Mouse (Mus musculus) G1E (cell line): Measurements from ENCODE around the gene Whrn. TPM values are rescaled to one million over a fixed set of nuclear protein-coding genes. Genes with fewer than 3 reads are reported as not detected.

Experiments
- ATAC-seq: 2 replicates; pipeline ENCODE4 v1.8.0; 2016; ENCODE audit warnings: mild to moderate bottlenecking; ENCODE audit not compliant: insufficient number of reproducible peaks, poor library complexity, low FRiP score, severe bottlenecking; ENCODE audit errors: extremely low read depth
- DNase-seq: peaks from one replicate; pipeline ENCODE4 v3.0.0; 2012; ENCODE audit warnings: low spot score
- H3K27me3 ChIP-seq: 2 replicates; pipeline ENCODE4 v1.6.1; 2012; ENCODE audit warnings: mild to moderate bottlenecking, low read length, inconsistent platforms; ENCODE audit not compliant: insufficient read depth
- H3K36me3 ChIP-seq: replicated peaks from 2 replicates; pipeline ENCODE3; 2012; ENCODE audit warnings: mild to moderate bottlenecking, inconsistent platforms
- H3K4me1 ChIP-seq: 2 replicates; pipeline ENCODE4 v1.6.1; 2012; ENCODE audit warnings: low read depth, low read length, inconsistent platforms, mixed read lengths; ENCODE audit not compliant: insufficient read depth
- H3K4me3 ChIP-seq: 2 replicates; pipeline ENCODE4 v1.5.1; 2012; ENCODE audit warnings: low read depth, mild to moderate bottlenecking, inconsistent platforms, low read length, moderate library complexity, mixed read lengths
- H3K9me3 ChIP-seq: replicated peaks from 2 replicates; pipeline ENCODE4 v1.6.1; 2012; ENCODE audit warnings: inconsistent platforms
- CTCF ChIP-seq: IDR thresholded peaks from 2 replicates; pipeline ENCODE4 v1.5.1; 2012; ENCODE audit warnings: low read depth, low read length, inconsistent platforms, mixed read lengths
- GATA1 ChIP-seq: IDR thresholded peaks from 2 replicates; pipeline ENCODE4 v1.6.1; 2012; ENCODE audit warnings: borderline replicate concordance, low read length, inconsistent platforms, mixed read lengths
- GATA2 ChIP-seq: IDR thresholded peaks from 2 replicates; pipeline ENCODE4 v1.6.1; 2012; ENCODE audit warnings: low read depth, low read length, inconsistent platforms, borderline replicate concordance
- POLR2AphosphoS5 ChIP-seq: IDR thresholded peaks from 2 replicates; pipeline ENCODE4 v1.6.1; 2012; ENCODE audit warnings: low read depth, low read length, inconsistent platforms; ENCODE audit not compliant: insufficient replicate concordance
- TAL1 ChIP-seq: conservative IDR thresholded peaks from 2 replicates; pipeline ENCODE4 v1.6.1; 2012; ENCODE audit warnings: low read depth, low read length, inconsistent platforms, mixed read lengths
- polyA plus RNA-seq: library from polyadenylated mRNA; stranded (reverse); fragments of >175 nt; gene quantifications from 2 replicates; pipeline ENCODE4 v1.2.3, GENCODE M21; 2012
- total RNA-seq, 2 experiments: library from RNA; stranded (forward) in 1 of 2; stranded (reverse) in 1 of 2; fragments of 200-1000 nt in 1 of 2; fragments of >200 nt in 1 of 2; fragmentation: Nextera tagmentation in 1 of 2; gene quantifications; 2 replicates each; pipeline ENCODE4 v1.2.3; 2014 to 2017

Whrn gene
- total and polyA plus RNA-seq, 3 experiments, result 0.38 TPM; not detected in 2

GRCm38 (mm10) chr4:63409908-63410582 lies 85.7 kb downstream of the Whrn start:
- no peaks in the 10 kb centered on the region for H3K27me3 ChIP-seq
- H3K9me3 ChIP-seq, result peaks cover 78% of the 10 kb centered on the region
- H3K36me3 ChIP-seq, result no peaks in the 10 kb centered on the region
- DNase-seq (no peak), ATAC-seq (no peak)
- TF ChIP-seq GATA1, result no peak
- no peak for TF ChIP-seq TAL1
- no peak for TF ChIP-seq CTCF
- no peak for TF ChIP-seq GATA2
- no peak for TF ChIP-seq POLR2AphosphoS5
- H3K4me1 ChIP-seq, result no peaks in the 10 kb centered on the region
- H3K4me3 ChIP-seq, result no peak overlapping the region; the same call in 1 of the 2 replicates

DNA sequence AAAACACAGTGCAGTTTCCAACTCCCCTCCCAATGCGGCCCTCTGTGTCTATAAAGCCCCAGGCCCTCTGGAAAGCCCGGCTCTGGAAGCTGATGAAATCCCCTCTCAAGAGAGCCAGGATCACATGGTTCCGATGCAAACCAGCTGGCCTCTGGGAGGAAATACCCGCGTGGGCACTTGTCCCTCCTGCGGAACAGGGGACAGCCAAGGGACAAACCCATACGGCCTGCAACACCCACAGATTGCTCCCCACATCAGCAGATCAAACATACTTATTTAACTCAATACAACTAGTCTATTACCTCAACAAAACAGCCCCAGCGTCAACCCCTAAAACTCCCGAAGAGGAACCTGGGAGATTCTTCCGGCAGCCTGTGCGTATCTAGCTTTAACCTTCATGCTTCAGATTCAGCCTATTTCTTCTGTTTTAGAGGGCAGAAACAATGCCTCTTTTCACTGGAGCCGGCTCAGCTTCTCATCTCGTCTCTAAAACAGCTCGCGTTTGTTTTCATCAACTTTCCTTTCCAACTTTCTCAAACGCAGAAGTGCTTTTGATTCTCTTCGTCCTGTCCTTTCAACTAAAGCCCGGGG lies 86.4 kb downstream of the Whrn start:
- Histone ChIP-seq H3K4me3 (no peak overlapping the region), H3K4me1 (no peaks in the 10 kb centered on the region), H3K36me3 (no peaks in the 10 kb centered on the region), H3K27me3 (no peaks in the 10 kb centered on the region), H3K9me3 (peaks cover 79% of the 10 kb centered on the region)
- no peak for ATAC-seq
- DNase-seq, result no peak
- TF ChIP-seq TAL1 (no peak), GATA1 (no peak), CTCF (no peak)

GRCm38 (mm10) chr4:63408649-63409048 lies 87.1 kb downstream of the Whrn start:
- no peak for ATAC-seq
- Histone ChIP-seq H3K4me3 (no peak overlapping the region), H3K27me3 (no peaks in the 10 kb centered on the region), H3K9me3 (peaks cover 79% of the 10 kb centered on the region), H3K4me1 (no peaks in the 10 kb centered on the region), H3K36me3 (no peaks in the 10 kb centered on the region)
- DNase-seq, result no peak
- TF ChIP-seq GATA2 (no peak), CTCF (no peak), POLR2AphosphoS5 (no peak), GATA1 (no peak), TAL1 (no peak)

GRCm38 (mm10) chr4:63408247-63408646 lies 87.5 kb downstream of the Whrn start:
- DNase-seq, result no peak
- no peak for TF ChIP-seq POLR2AphosphoS5
- TF ChIP-seq TAL1, result no peak
- TF ChIP-seq GATA1, result no peak
- no peak for ATAC-seq
- H3K36me3 ChIP-seq, result no peaks in the 10 kb centered on the region
- H3K4me3 ChIP-seq, result no peak overlapping the region
- peaks cover 80% of the 10 kb centered on the region for H3K9me3 ChIP-seq
- H3K27me3 ChIP-seq, result no peaks in the 10 kb centered on the region
- no peaks in the 10 kb centered on the region for H3K4me1 ChIP-seq

DNA sequence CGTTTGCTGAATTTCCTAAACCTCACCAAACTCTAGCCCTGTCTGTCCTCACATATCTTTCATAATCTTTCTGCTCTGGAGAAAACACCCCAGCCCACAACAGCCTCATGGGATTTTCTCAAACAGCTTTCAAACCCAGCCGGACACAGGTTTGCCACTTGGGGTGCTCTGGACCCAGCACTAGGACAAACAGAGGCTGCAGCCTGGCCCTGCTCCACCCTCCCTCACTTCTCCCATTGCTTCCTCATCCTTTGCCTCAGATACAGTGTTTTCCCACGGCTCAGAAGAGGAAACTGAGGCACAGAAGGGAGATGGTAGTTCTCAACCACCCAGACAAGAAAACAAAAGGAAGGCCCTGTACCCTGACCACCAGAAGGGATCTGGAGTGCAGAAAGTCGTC lies 90.1 kb downstream of the Whrn start:
- ATAC-seq (no peak), DNase-seq (no peak)
- no peaks in the 10 kb centered on the region for H3K27me3 ChIP-seq
- H3K4me3 ChIP-seq, result no peak overlapping the region
- no peaks in the 10 kb centered on the region for H3K4me1 ChIP-seq
- no peak for TF ChIP-seq POLR2AphosphoS5
- TF ChIP-seq GATA1, result no peak
- TF ChIP-seq GATA2, result no peak
- no peak for TF ChIP-seq TAL1
- no peak for TF ChIP-seq CTCF
- H3K36me3 ChIP-seq, result no peaks in the 10 kb centered on the region
- peaks cover 93% of the 10 kb centered on the region for H3K9me3 ChIP-seq

GRCm38 (mm10) chr4:63405051-63405450 lies 90.7 kb downstream of the Whrn start:
- Histone ChIP-seq H3K36me3 (no peaks in the 10 kb centered on the region), H3K4me1 (no peaks in the 10 kb centered on the region), H3K9me3 (peaks cover 91% of the 10 kb centered on the region), H3K27me3 (no peaks in the 10 kb centered on the region), H3K4me3 (no peak overlapping the region)
- no peak for TF ChIP-seq CTCF
- no peak for TF ChIP-seq GATA1
- no peak for TF ChIP-seq POLR2AphosphoS5
- TF ChIP-seq TAL1, result no peak
- TF ChIP-seq GATA2, result no peak
- ATAC-seq (no peak), DNase-seq (no peak)
